Mouse (Mus musculus): ENCODE measurements around the gene Dvl1. TPM values are rescaled to one million over a fixed set of nuclear protein-coding genes. Genes with fewer than 3 reads are reported as not detected.

The Dvl1 gene
- total and polyA plus RNA-seq, 3 experiments = 56.8 to 60.3 TPM; not detected in 1

DNA sequence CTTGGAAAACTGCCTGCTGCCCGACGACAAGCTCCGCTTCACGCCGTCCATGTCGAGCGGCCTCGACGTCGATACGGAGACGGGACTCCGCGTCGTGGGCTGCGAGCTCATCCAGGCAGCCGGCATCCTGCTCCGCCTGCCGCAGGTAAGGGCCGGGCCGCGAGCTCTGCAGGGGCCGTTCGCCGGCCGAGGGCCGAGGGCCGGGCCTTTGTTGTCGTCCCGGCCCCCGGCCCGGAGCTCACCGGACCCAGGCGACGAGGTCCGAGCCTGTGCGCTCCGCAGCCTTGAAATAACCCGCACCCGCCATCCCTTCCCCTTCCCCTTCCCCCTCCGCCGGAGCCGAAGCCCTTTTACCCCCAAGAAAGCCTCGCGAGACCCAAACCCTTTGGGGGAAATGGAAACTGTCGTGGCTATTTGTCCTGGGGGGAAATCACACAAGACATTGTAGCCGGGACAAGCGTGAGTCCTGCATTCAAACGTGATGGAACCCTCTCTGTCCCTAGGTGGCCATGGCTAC lies 34.5 kb upstream of the Dvl1 start:
- peaks cover 6 to 20% of the 10 kb centered on the region in 2 experiments for H3K4me1 ChIP-seq (ENCODE audit: control insufficient read depth in 1 of 2, insufficient read depth in 2 of 2, low read length in 2 of 2)
- TF ChIP-seq NELFE (IDR thresholded peaks at IDR 0.05; ENCODE audit: low read depth, low read length) (0 out of 2 replicates have a peak, but pooled peaks have one; percentile 1), ETS1 (IDR thresholded peaks at IDR 0.05; ENCODE audit: low read depth, low read length) (no peak), NRF1 (IDR thresholded peaks at IDR 0.05; ENCODE audit: insufficient read depth, low read depth, low read length, poor library complexity, severe bottlenecking) (no peak), TAL1 (IDR thresholded peaks at IDR 0.05; ENCODE audit: low read length) (no peak), POLR2AphosphoS5 (IDR thresholded peaks at IDR 0.05; ENCODE audit: borderline replicate concordance, low read depth, low read length) (no peak), ZC3H11A (IDR thresholded peaks at IDR 0.05; ENCODE audit: low read depth, low read length) (no peak), MEF2A (IDR thresholded peaks at IDR 0.05; ENCODE audit: extremely low read depth, insufficient replicate concordance, low read depth, low read length, poor library complexity, severe bottlenecking) (no peak), MAX (IDR thresholded peaks at IDR 0.05; ENCODE audit: low read length) (no peak), ZKSCAN1 (IDR thresholded peaks at IDR 0.05; ENCODE audit: low read depth, low read length) (no peak), SMC3 (IDR thresholded peaks at IDR 0.05; ENCODE audit: low read depth, low read length) (no peak), TCF12 (IDR thresholded peaks at IDR 0.05; ENCODE audit: low read depth, low read length) (no peak), CHD1 (IDR thresholded peaks at IDR 0.05; ENCODE audit: low read depth, low read length) (peak; percentile 94; the same call in 1 of the 2 replicates), SIN3A (IDR thresholded peaks at IDR 0.05; ENCODE audit: low read length) (0 out of 2 replicates have a peak, but pooled peaks have one; percentile 10), MAZ (IDR thresholded peaks at IDR 0.05; ENCODE audit: low read depth, low read length) (no peak), USF1 (IDR thresholded peaks at IDR 0.05; ENCODE audit: low read depth, low read length) (no peak), GABPA (IDR thresholded peaks at IDR 0.05; ENCODE audit: low read depth, low read length) (no peak), ZMIZ1 (IDR thresholded peaks at IDR 0.05; ENCODE audit: low read depth, low read length) (0 out of 2 replicates have a peak, but pooled peaks have one; percentile 11), KAT2A (conservative IDR thresholded peaks at IDR 0.05; ENCODE audit: low read depth, low read length) (no peak), TBP (IDR thresholded peaks at IDR 0.05; ENCODE audit: low read depth, low read length) (no peak), POLR2AphosphoS2 (IDR thresholded peaks at IDR 0.05; ENCODE audit: low read length) (no peak), E2F4 (IDR thresholded peaks at IDR 0.05; ENCODE audit: borderline replicate concordance, low read depth, low read length) (no peak), CHD2 (IDR thresholded peaks at IDR 0.05; ENCODE audit: low read length) (peak; percentile 75), EP300 (IDR thresholded peaks at IDR 0.05; ENCODE audit: low read depth in 1 of 2, low read length in 2 of 2) (no peak), MAFK (IDR thresholded peaks at IDR 0.05; ENCODE audit: borderline replicate concordance, low read depth, low read length) (no peak), JUND (IDR thresholded peaks at IDR 0.05; ENCODE audit: low read depth, low read length) (no peak), HCFC1 (IDR thresholded peaks at IDR 0.05; ENCODE audit: low read depth, low read length) (no peak)
- peaks cover 42% of the 10 kb centered on the region for H3K79me2 ChIP-seq (ENCODE audit: control insufficient read depth, insufficient read depth, low read length, poor library complexity)
- H3K27me3 ChIP-seq (ENCODE audit: control insufficient read depth in 1 of 2, insufficient read depth in 2 of 2, low read length in 2 of 2) = no peaks in the 10 kb centered on the region
- peak overlapping the region; percentile 97 for H3K9ac ChIP-seq (ENCODE audit: control insufficient read depth, low read depth, low read length, poor library complexity, severe bottlenecking)
- H3K9me3 ChIP-seq (replicated peaks; ENCODE audit: insufficient read depth, low read length) = no peaks in the 10 kb centered on the region
- peak; percentile 65 for DNase-seq (ENCODE audit: low read depth, low spot score)
- peak overlapping the region; percentile 79 for H3K27ac ChIP-seq (ENCODE audit: control insufficient read depth, low read depth, low read length)
- H3K4me3 ChIP-seq (ENCODE audit: control insufficient read depth in 1 of 2, insufficient read depth in 1 of 2, low read depth in 2 of 2, low read length in 2 of 2) = peak overlapping the region; percentile 76 to 92
- H3K36me3 ChIP-seq (ENCODE audit: control insufficient read depth in 1 of 2, insufficient read depth in 2 of 2, low read length in 2 of 2) = peaks cover 26 to 34% of the 10 kb centered on the region in 2 experiments

All from MEL (cell line).